Mouse (Mus musculus): Measurements from ENCODE around the gene Sf3b3. TPM values are rescaled to one million over a fixed set of nuclear protein-coding genes. Genes with fewer than 3 reads are reported as not detected.

The Sf3b3 gene
- total and polyA plus RNA-seq, 2 experiments, result 12.1 to 20.6 TPM

- H3K27me3 ChIP-seq (ENCODE audit: control insufficient read depth, insufficient read depth, low read length), result no peaks in the 10 kb centered on the region
- no peak for TF ChIP-seq POLR2A (IDR thresholded peaks at IDR 0.05; ENCODE audit: extremely low read depth, insufficient read depth, low read length)
- TF ChIP-seq CTCF (IDR thresholded peaks at IDR 0.05; ENCODE audit: low read depth, low read length), result peak; percentile 60
- WGBS, result 81% methylated on average over 8 of the region's 8 CpGs
- H3K79me2 ChIP-seq (ENCODE audit: control insufficient read depth, insufficient read depth, low read length), result no peaks in the 10 kb centered on the region
- no peak overlapping the region for H3K27ac ChIP-seq (replicated peaks; ENCODE audit: insufficient read depth, low read depth, low read length)
- peak; percentile 33 for DNase-seq (ENCODE audit: extremely low read depth, low read depth, low spot score)
- no peak overlapping the region for H3K4me3 ChIP-seq (ENCODE audit: insufficient read depth, low read depth, low read length)
- no peaks in the 10 kb centered on the region for H3K4me1 ChIP-seq (ENCODE audit: control insufficient read depth, insufficient read depth, low read length)
- H3K9ac ChIP-seq (ENCODE audit: low read depth, low read length), result no peak overlapping the region
- no peaks in the 10 kb centered on the region for H3K36me3 ChIP-seq (ENCODE audit: control insufficient read depth, insufficient read depth, low read length)
Measured at GRCm38 (mm10) chr8:110775316-110775715, 71.3 kb downstream of the Sf3b3 start.

- Histone ChIP-seq H3K9ac (ENCODE audit: low read depth, low read length) (no peak overlapping the region), H3K79me2 (ENCODE audit: control insufficient read depth, insufficient read depth, low read length) (no peaks in the 10 kb centered on the region), H3K36me3 (ENCODE audit: control insufficient read depth, insufficient read depth, low read length) (no peaks in the 10 kb centered on the region), H3K4me3 (ENCODE audit: insufficient read depth, low read depth, low read length) (no peak overlapping the region), H3K4me1 (ENCODE audit: control insufficient read depth, insufficient read depth, low read length) (no peaks in the 10 kb centered on the region), H3K27ac (replicated peaks; ENCODE audit: insufficient read depth, low read depth, low read length) (peak overlapping the region; percentile 31; the same call in 1 of the 2 replicates), H3K27me3 (ENCODE audit: control insufficient read depth, insufficient read depth, low read length) (no peaks in the 10 kb centered on the region)
- DNase-seq (ENCODE audit: extremely low read depth, low read depth, low spot score), result peak; percentile 43
- TF ChIP-seq CTCF (IDR thresholded peaks at IDR 0.05; ENCODE audit: low read depth, low read length) (no peak), POLR2A (IDR thresholded peaks at IDR 0.05; ENCODE audit: extremely low read depth, insufficient read depth, low read length) (no peak)
- 87% methylated on average over 6 of the region's 6 CpGs for WGBS
Measured at GRCm38 (mm10) chr8:110774725-110775124, 71.9 kb downstream of the Sf3b3 start.

DNA sequence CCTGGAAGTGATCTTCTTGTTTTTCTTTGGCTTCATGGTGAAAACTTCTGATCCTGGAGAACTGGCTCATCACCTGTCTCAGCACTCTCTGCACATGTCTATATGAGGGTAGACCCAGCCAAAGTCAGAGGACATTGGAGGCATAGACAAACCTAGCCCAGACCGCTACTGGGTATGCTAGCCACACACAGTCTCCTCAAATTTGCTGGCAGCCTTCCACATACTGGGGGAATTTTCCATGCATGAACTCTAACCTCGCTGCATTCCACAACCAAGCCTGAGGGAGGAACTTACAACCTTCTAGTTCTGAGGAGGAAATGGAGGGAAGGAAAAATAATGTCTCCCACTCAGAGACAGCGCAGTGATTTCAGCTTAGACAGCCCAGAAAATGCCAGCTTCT, 72.5 kb downstream of the Sf3b3 start:
- 79% methylated on average over 3 of the region's 3 CpGs for WGBS
- no peak for TF ChIP-seq POLR2A (IDR thresholded peaks at IDR 0.05; ENCODE audit: extremely low read depth, insufficient read depth, low read length)
- no peak for TF ChIP-seq CTCF (IDR thresholded peaks at IDR 0.05; ENCODE audit: low read depth, low read length)
- Histone ChIP-seq H3K27me3 (ENCODE audit: control insufficient read depth, insufficient read depth, low read length) (no peaks in the 10 kb centered on the region), H3K4me3 (ENCODE audit: insufficient read depth, low read depth, low read length) (no peak overlapping the region), H3K4me1 (ENCODE audit: control insufficient read depth, insufficient read depth, low read length) (no peaks in the 10 kb centered on the region), H3K36me3 (ENCODE audit: control insufficient read depth, insufficient read depth, low read length) (no peaks in the 10 kb centered on the region), H3K79me2 (ENCODE audit: control insufficient read depth, insufficient read depth, low read length) (no peaks in the 10 kb centered on the region), H3K27ac (replicated peaks; ENCODE audit: insufficient read depth, low read depth, low read length) (0 out of 2 replicates have a peak overlapping the region, but pooled peaks have one; percentile 27), H3K9ac (ENCODE audit: low read depth, low read length) (no peak overlapping the region)
- peak; percentile 26 for DNase-seq (ENCODE audit: extremely low read depth, low read depth, low spot score)

DNA sequence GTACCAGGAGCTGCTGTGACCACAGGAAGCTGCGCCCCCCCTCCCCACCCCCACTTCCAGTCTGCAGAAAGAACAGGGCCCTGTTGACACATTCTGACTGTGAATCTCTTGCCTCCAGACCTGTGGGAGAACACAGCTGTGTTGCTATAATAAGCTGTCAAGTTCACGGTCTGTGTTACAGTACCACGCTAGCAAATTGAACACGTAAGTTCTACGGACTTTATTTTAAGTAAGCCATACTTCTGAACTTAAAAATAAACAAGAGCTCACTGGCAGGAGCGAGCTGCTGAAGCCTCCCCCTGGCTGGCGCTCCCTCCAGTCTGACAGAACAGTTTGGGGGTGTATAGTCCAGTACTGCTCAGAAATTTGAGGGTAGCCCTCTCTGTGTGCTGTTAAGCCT, 74.1 kb downstream of the Sf3b3 start:
- no peak for TF ChIP-seq CTCF (IDR thresholded peaks at IDR 0.05; ENCODE audit: low read depth, low read length)
- no peak for TF ChIP-seq POLR2A (IDR thresholded peaks at IDR 0.05; ENCODE audit: extremely low read depth, insufficient read depth, low read length)
- H3K36me3 ChIP-seq (ENCODE audit: control insufficient read depth, insufficient read depth, low read length), result no peaks in the 10 kb centered on the region
- no peak overlapping the region for H3K27ac ChIP-seq (replicated peaks; ENCODE audit: insufficient read depth, low read depth, low read length)
- H3K27me3 ChIP-seq (ENCODE audit: control insufficient read depth, insufficient read depth, low read length), result no peaks in the 10 kb centered on the region
- DNase-seq (ENCODE audit: extremely low read depth, low read depth, low spot score), result no peak
- H3K9ac ChIP-seq (ENCODE audit: low read depth, low read length), result no peak overlapping the region
- 79% methylated on average over 7 of the region's 7 CpGs for WGBS
- H3K4me3 ChIP-seq (ENCODE audit: insufficient read depth, low read depth, low read length), result no peak overlapping the region
- H3K79me2 ChIP-seq (ENCODE audit: control insufficient read depth, insufficient read depth, low read length), result no peaks in the 10 kb centered on the region
- H3K4me1 ChIP-seq (ENCODE audit: control insufficient read depth, insufficient read depth, low read length), result no peaks in the 10 kb centered on the region

- DNase-seq (ENCODE audit: extremely low read depth, low read depth, low spot score), result peak; percentile 33
- Histone ChIP-seq H3K9ac (ENCODE audit: low read depth, low read length) (no peak overlapping the region), H3K27me3 (ENCODE audit: control insufficient read depth, insufficient read depth, low read length) (no peaks in the 10 kb centered on the region), H3K4me1 (ENCODE audit: control insufficient read depth, insufficient read depth, low read length) (no peaks in the 10 kb centered on the region), H3K4me3 (ENCODE audit: insufficient read depth, low read depth, low read length) (no peak overlapping the region), H3K79me2 (ENCODE audit: control insufficient read depth, insufficient read depth, low read length) (no peaks in the 10 kb centered on the region), H3K27ac (replicated peaks; ENCODE audit: insufficient read depth, low read depth, low read length) (no peak overlapping the region), H3K36me3 (ENCODE audit: control insufficient read depth, insufficient read depth, low read length) (no peaks in the 10 kb centered on the region)
- WGBS, result 53% methylated on average over 6 of the region's 6 CpGs
- TF ChIP-seq POLR2A (IDR thresholded peaks at IDR 0.05; ENCODE audit: extremely low read depth, insufficient read depth, low read length), result no peak
- TF ChIP-seq CTCF (IDR thresholded peaks at IDR 0.05; ENCODE audit: low read depth, low read length), result no peak
Measured at GRCm38 (mm10) chr8:110767261-110767660, 79.3 kb downstream of the Sf3b3 start.

- no peak overlapping the region for H3K27ac ChIP-seq (replicated peaks; ENCODE audit: insufficient read depth, low read depth, low read length)
- TF ChIP-seq CTCF (IDR thresholded peaks at IDR 0.05; ENCODE audit: low read depth, low read length), result no peak
- no peak for TF ChIP-seq POLR2A (IDR thresholded peaks at IDR 0.05; ENCODE audit: extremely low read depth, insufficient read depth, low read length)
- H3K36me3 ChIP-seq (ENCODE audit: control insufficient read depth, insufficient read depth, low read length), result no peaks in the 10 kb centered on the region
- no peak overlapping the region for H3K4me3 ChIP-seq (ENCODE audit: insufficient read depth, low read depth, low read length)
- no peaks in the 10 kb centered on the region for H3K4me1 ChIP-seq (ENCODE audit: control insufficient read depth, insufficient read depth, low read length)
- no peak overlapping the region for H3K9ac ChIP-seq (ENCODE audit: low read depth, low read length)
- no peak for DNase-seq (ENCODE audit: extremely low read depth, low read depth, low spot score)
- WGBS, result 93% methylated on average over 3 of the region's 3 CpGs
- no peaks in the 10 kb centered on the region for H3K27me3 ChIP-seq (ENCODE audit: control insufficient read depth, insufficient read depth, low read length)
- H3K79me2 ChIP-seq (ENCODE audit: control insufficient read depth, insufficient read depth, low read length), result no peaks in the 10 kb centered on the region
Measured at GRCm38 (mm10) chr8:110764671-110765070, 81.9 kb downstream of the Sf3b3 start.

Data from liver, adult 2 months (tissue).